Mouse (Mus musculus) C2C12 (cell line): ENCODE measurements around the gene Selplg. TPM values are rescaled to one million over a fixed set of nuclear protein-coding genes. Genes with fewer than 3 reads are reported as not detected.

Experiments
- H3K27me3 ChIP-seq: one replicate; pipeline ENCODE4 v1.6.1; 2011; ENCODE audit not compliant: control insufficient read depth, insufficient read depth, insufficient read length
- H3K36me3 ChIP-seq: one replicate; pipeline ENCODE4 v1.6.1; 2011; ENCODE audit not compliant: control insufficient read depth, insufficient read depth
- H3K4me3 ChIP-seq: one replicate; pipeline ENCODE4 v1.5.1; 2011; ENCODE audit warnings: mild to moderate bottlenecking, control low read depth; ENCODE audit not compliant: poor library complexity, insufficient read depth, severe bottlenecking
- H3K79me2 ChIP-seq: one replicate; pipeline ENCODE4 v1.6.1; 2011; ENCODE audit not compliant: control insufficient read depth, insufficient read depth
- H3K79me3 ChIP-seq: one replicate; pipeline ENCODE4 v1.6.1; 2011; ENCODE audit warnings: low read depth, control low read depth
- H3ac ChIP-seq: one replicate; pipeline ENCODE3; 2011; ENCODE audit warnings: low read depth; ENCODE audit not compliant: control insufficient read depth, insufficient read length
- CEBPB ChIP-seq: IDR thresholded peaks from one replicate; pipeline ENCODE4 v1.6.1; 2011; ENCODE audit warnings: low read depth, mild to moderate bottlenecking, control low read depth, moderate library complexity
- CTCF ChIP-seq: IDR thresholded peaks from one replicate; pipeline ENCODE4 v1.5.1; 2011; ENCODE audit not compliant: control insufficient read depth, insufficient read depth, insufficient read length
- FOSL1 ChIP-seq: IDR thresholded peaks from one replicate; pipeline ENCODE4 v1.8.0; 2011; ENCODE audit warnings: mild to moderate bottlenecking, low read length; ENCODE audit not compliant: poor library complexity, insufficient read depth, severe bottlenecking
- MAX ChIP-seq: IDR thresholded peaks from one replicate; pipeline ENCODE4 v1.6.1; 2011; ENCODE audit warnings: mild to moderate bottlenecking, control low read depth
- MYOD1 ChIP-seq: IDR thresholded peaks from one replicate; pipeline ENCODE4 v1.6.1; 2011; ENCODE audit warnings: low read depth; ENCODE audit not compliant: control insufficient read depth, insufficient read length
- MYOG ChIP-seq: IDR thresholded peaks from one replicate; pipeline ENCODE4 v1.6.1; 2011; ENCODE audit not compliant: control insufficient read depth, insufficient read length; ENCODE audit errors: extremely low read depth
- USF1 ChIP-seq: IDR thresholded peaks from one replicate; pipeline ENCODE4 v1.6.1; 2011; ENCODE audit warnings: low read depth, mild to moderate bottlenecking, control low read depth, moderate library complexity
- polyA plus RNA-seq: library from polyadenylated mRNA; unstranded; fragments of >200 nt; fragmentation: generic; extraction: Trizol; gene quantifications from one replicate; pipeline ENCODE4 v1.2.1, GENCODE M21; 2012; ENCODE audit warnings: missing spikeins

Selplg gene
- polyA plus RNA-seq, 1 experiment, result 0.06 TPM

DNA sequence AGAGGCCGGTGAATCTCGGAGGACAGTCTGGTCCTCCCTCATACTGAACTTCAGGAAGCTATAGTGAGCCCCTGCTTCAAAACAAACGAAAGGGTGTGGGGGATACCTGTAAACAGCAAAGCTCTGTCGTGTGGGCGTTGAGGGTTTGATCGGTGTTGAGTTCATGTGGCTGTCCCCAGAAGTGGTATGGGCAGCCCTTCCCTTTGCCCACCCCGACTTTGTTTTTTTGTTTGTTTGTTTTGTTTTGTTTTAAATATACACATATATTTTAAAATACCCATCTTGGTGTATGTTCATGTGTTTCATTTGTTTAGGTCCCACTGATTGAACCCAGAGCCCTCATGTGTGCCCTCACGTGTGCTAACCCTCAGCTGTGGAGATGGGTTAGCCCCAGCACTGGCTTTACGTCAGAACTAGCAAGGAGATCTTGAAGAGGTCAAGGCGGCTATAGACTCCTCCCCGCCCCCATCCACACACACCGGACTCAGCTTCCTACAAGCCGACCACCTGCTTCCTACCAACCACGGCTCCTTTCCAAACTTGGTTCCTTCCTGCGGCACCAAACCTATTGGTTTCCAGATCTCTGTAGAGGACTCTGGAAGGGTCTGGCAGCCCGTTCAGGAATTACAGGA, 988 bp upstream of the Selplg start:
- H3K79me3 ChIP-seq, result no peaks in the 10 kb centered on the region

DNA sequence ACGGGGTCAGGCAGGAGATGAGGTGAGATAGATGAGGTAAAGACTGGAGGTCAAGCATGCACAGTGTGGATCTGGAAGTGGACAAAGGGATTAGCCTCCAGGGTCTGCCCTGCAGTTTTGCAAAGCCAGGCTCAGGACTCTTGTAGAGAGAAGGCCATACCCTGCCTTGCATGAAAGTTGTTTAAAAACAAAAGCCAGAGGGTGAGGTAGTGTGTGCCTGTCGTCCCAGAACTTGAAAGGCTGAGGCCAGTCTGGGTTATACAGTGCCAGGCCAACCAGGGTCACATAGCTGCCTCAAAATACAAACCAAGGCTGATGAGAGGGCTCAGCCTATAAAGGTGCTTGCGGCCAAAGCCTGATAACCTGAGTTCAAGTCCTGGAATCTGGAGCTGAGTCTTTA, 703 bp downstream of the Selplg start:
- Histone ChIP-seq H3ac (no peak overlapping the region), H3K36me3 (no peaks in the 10 kb centered on the region), H3K79me3 (no peaks in the 10 kb centered on the region), H3K4me3 (no peak overlapping the region), H3K79me2 (no peaks in the 10 kb centered on the region), H3K27me3 (no peaks in the 10 kb centered on the region)
- TF ChIP-seq MAX (no peak), MYOD1 (no peak), CTCF (no peak)

More for the DNA sequence above, 988 bp upstream of the Selplg start:
- no peak overlapping the region for H3K4me3 ChIP-seq
- no peak overlapping the region for H3ac ChIP-seq
- no peaks in the 10 kb centered on the region for H3K36me3 ChIP-seq
- H3K27me3 ChIP-seq, result no peaks in the 10 kb centered on the region
- H3K79me2 ChIP-seq, result no peaks in the 10 kb centered on the region
- TF ChIP-seq MYOD1 (no peak), MYOG (no peak)

DNA sequence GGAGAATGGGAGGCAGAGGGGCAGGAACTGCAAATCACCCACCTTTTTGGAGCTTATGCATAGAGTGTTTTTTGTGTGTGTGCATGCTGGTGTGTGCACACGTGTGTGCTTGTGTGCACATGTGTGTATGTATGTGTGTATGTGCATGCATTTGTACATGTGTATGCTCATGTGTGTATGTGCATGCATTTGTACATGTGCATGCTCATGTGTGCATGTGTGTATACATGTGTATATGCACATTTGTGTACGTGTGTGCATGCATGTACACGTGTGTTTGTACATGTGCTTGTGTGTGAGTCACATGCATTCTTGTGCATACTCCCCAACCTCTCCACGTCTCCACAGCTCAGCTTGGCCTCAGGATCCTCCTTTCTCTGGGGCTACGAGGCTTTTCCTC, 1.6 kb downstream of the Selplg start:
- Histone ChIP-seq H3K4me3 (no peak overlapping the region), H3ac (no peak overlapping the region), H3K79me3 (no peaks in the 10 kb centered on the region), H3K36me3 (no peaks in the 10 kb centered on the region), H3K79me2 (no peaks in the 10 kb centered on the region), H3K27me3 (no peaks in the 10 kb centered on the region)
- TF ChIP-seq FOSL1 (no peak), USF1 (no peak), MYOD1 (no peak), CTCF (no peak), MAX (no peak)

DNA sequence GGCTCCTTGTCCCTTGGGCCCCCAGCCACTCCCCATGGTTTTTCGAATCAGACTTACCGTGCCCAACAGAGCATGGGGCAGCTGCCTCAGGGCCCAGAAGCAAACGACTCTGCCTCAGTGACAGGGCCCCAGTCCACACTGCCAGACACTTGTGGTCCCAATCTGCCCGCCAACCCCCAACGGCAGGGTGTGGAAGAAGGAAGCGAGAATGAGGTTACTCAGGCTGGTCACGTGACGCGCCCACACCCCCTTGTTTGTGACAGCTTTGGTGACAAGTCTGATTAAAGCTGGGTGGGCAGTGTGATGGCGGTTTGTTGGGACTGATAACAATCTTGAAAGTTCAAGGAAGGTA, 2.2 kb downstream of the Selplg start:
- H3K79me3 ChIP-seq, result no peaks in the 10 kb centered on the region
- H3K27me3 ChIP-seq, result no peaks in the 10 kb centered on the region
- no peak overlapping the region for H3ac ChIP-seq
- H3K4me3 ChIP-seq, result no peak overlapping the region
- H3K79me2 ChIP-seq, result no peaks in the 10 kb centered on the region
- TF ChIP-seq MYOD1 (no peak), CEBPB (no peak), FOSL1 (no peak)
- no peaks in the 10 kb centered on the region for H3K36me3 ChIP-seq

DNA sequence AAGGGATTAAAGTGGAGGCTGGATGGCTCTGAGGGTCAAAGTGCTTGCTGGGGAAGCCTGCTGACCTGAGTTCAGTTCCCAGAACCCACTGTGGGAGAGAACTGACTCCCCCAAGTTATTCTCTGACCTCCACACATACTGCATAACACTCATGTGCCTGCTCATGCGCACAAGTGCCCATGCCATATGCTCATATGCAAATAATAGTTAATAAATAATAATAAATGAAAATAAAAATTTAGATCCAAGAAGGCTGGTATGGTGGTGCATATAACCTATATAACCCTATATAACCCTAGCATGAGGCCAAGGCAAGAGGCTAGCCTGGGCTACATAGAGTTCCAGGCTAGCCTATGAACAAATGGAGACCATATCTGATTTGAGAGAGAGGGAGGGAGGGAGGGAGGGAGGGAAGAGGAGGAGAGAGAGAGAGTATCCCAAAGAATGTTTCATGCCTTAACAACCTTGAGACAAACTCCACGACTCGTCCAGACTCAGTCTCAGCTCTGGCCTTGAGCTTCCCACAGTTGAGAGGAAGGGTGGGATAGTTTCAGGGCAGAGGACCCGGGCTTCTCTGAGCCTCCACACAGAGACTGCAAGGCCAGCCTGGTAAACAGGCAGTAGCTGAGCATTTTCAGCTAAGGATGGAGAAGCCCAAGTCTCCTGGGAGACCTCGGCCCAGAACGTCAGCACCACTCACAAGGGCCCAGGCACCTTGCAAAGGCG, 2.7 kb downstream of the Selplg start:
- Histone ChIP-seq H3K4me3 (no peak overlapping the region), H3K79me2 (no peaks in the 10 kb centered on the region), H3K36me3 (no peaks in the 10 kb centered on the region)

DNA sequence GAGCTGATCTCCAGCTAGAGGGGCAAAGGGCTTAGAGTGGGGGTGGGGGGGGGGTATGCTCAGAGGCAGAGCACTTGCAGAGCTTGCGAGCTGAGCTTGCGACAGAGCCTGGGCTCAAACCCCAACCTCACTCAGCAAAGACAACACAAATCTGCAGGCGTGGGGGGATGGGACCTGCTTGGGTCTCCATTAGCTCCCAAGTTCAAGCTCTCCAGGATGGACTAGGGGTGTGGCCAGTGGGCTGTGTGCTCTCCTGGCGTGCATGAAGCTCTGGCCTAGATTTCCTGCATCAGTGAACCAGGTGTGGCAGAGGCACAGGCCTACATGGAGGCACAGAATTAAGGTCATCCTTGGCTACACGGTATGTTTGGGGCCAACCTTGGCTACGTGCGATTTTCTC, 4.0 kb downstream of the Selplg start:
- H3K36me3 ChIP-seq, result no peaks in the 10 kb centered on the region
- no peak overlapping the region for H3K4me3 ChIP-seq
- H3K79me3 ChIP-seq, result no peaks in the 10 kb centered on the region
- H3K79me2 ChIP-seq, result no peaks in the 10 kb centered on the region
- no peak for TF ChIP-seq CTCF
- no peak for TF ChIP-seq FOSL1
- TF ChIP-seq MAX, result no peak
- no peak for TF ChIP-seq MYOG
- no peak for TF ChIP-seq USF1
- no peak for TF ChIP-seq CEBPB
- no peak for TF ChIP-seq MYOD1
- no peaks in the 10 kb centered on the region for H3K27me3 ChIP-seq
- H3ac ChIP-seq, result no peak overlapping the region

More for the DNA sequence above, 2.7 kb downstream of the Selplg start:
- no peak overlapping the region for H3ac ChIP-seq
- no peaks in the 10 kb centered on the region for H3K27me3 ChIP-seq
- TF ChIP-seq FOSL1 (no peak), MAX (no peak), CEBPB (no peak), CTCF (no peak), MYOD1 (no peak), USF1 (no peak), MYOG (no peak)
- H3K79me3 ChIP-seq, result no peaks in the 10 kb centered on the region
